Comparison of ENCODE assay signal across 1 mouse cellular context in the genomic region with DNA sequence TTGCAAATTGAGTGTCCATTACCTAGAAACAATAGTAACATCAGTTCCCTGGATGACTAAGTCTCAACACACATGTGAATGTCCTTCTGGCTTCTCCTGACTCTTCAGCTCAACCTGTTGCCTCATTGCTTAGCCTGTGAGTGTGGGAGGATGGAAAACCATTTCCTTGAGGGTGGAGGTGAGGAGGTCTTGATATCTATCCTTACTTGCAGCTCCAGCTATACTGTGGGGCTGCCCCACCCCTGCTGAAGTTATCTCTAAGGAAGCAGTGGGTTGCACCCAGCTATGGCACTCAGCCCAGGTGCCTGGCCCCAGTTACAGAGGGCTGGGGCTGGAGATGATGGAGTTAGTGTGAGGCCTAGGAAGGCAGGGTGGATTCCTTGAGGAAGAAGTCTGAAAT.
A peak's percentile ranks its signal among the peaks of the same experiment; 100 is the strongest.
TF ChIP-seq lines count a peak whose summit lies in the region.

No protein-coding gene starts in this region.

TF ChIP-seq in MEL, 35 proteins besides CTCF, POLR2A, EP300 and RAD21 (continued from another document):
- TF ChIP-seq SIN3A (IDR thresholded peaks at IDR 0.05; ENCODE audit: low read length) (peak; percentile 95), MAX (IDR thresholded peaks at IDR 0.05; ENCODE audit: low read length) (peak; percentile 54; the same call in 1 of the 2 replicates), MXI1 (IDR thresholded peaks at IDR 0.05; ENCODE audit: low read depth, low read length) (no peak; the same call in none of the 2 replicates), JUND (IDR thresholded peaks at IDR 0.05; ENCODE audit: low read depth, low read length) (peak; percentile 12; the same call in 1 of the 2 replicates), SMC3 (IDR thresholded peaks at IDR 0.05; ENCODE audit: low read depth, low read length) (0 out of 2 replicates have a peak, but pooled peaks have one; percentile 10), ZMIZ1 (IDR thresholded peaks at IDR 0.05; ENCODE audit: low read depth, low read length) (peak; percentile 89), HCFC1 (IDR thresholded peaks at IDR 0.05; ENCODE audit: low read depth, low read length) (0 out of 2 replicates have a peak, but pooled peaks have one; percentile 11), TAL1 (IDR thresholded peaks at IDR 0.05; ENCODE audit: low read length) (peak; percentile 92), CHD1 (IDR thresholded peaks at IDR 0.05; ENCODE audit: low read depth, low read length) (no peak; the same call in 1 of the 2 replicates), TBP (IDR thresholded peaks at IDR 0.05; ENCODE audit: low read depth, low read length) (peak; percentile 82), ZKSCAN1 (IDR thresholded peaks at IDR 0.05; ENCODE audit: low read depth, low read length) (no peak), POLR2AphosphoS2 (IDR thresholded peaks at IDR 0.05; ENCODE audit: low read length) (peak; percentile 83), CHD2 (IDR thresholded peaks at IDR 0.05; ENCODE audit: low read length) (0 out of 2 replicates have a peak, but pooled peaks have one; percentile 30), MYB (IDR thresholded peaks at IDR 0.05; ENCODE audit: low read depth, low read length) (peak; percentile 57; the same call in 1 of the 2 replicates), MAFK (IDR thresholded peaks at IDR 0.05; ENCODE audit: borderline replicate concordance, low read depth, low read length) (peak; percentile 49; the same call in 1 of the 2 replicates), MEF2A (IDR thresholded peaks at IDR 0.05; ENCODE audit: extremely low read depth, insufficient replicate concordance, low read depth, low read length, poor library complexity, severe bottlenecking) (peak; percentile 15; the same call in 1 of the 2 replicates), NRF1 (IDR thresholded peaks at IDR 0.05; ENCODE audit: insufficient read depth, low read depth, low read length, poor library complexity, severe bottlenecking) (no peak), E2F4 (IDR thresholded peaks at IDR 0.05; ENCODE audit: borderline replicate concordance, low read depth, low read length) (0 out of 2 replicates have a peak, but pooled peaks have one; percentile 4), GABPA (IDR thresholded peaks at IDR 0.05; ENCODE audit: low read depth, low read length) (no peak), NELFE (IDR thresholded peaks at IDR 0.05; ENCODE audit: low read depth, low read length) (peak; percentile 76)
